Mouse (Mus musculus) liver, embryonic 11.5 days (tissue): ENCODE measurements around the gene Olfr1342. TPM values are rescaled to one million over a fixed set of nuclear protein-coding genes. Genes with fewer than 3 reads are reported as not detected.

Experiments used
- polyA plus RNA-seq: library from polyadenylated mRNA; unstranded; fragments of >200 nt; fragmentation: Nextera tagmentation; extraction: Ambion mirVana; gene quantifications from 2 replicates; pipeline ENCODE4 v1.2.1, GENCODE M21; 2014

Gene Olfr1342
- polyA plus RNA-seq, 1 experiment from 2014 or later = not detected

Other genes with a start within 250 kb of the Olfr1342 start
- gene Mpl, start 235.2 kb downstream of the Olfr1342 start, polyA plus RNA-seq = 32.7 and 35.9 TPM in 2 replicates
- gene Tie1, start 202.7 kb downstream of the Olfr1342 start, polyA plus RNA-seq = 14.1 and 16.0 TPM in 2 replicates
- 4.8 and 6.1 TPM in 2 replicates for gene 2610528J11Rik, start 165.8 kb downstream of the Olfr1342 start, polyA plus RNA-seq
- gene Tmem125, start 148.7 kb downstream of the Olfr1342 start, polyA plus RNA-seq = 0.70 and 0.94 TPM in 2 replicates
- gene Cfap57, start 72.0 kb downstream of the Olfr1342 start, polyA plus RNA-seq = 0.82 and 0.86 TPM in 2 replicates
- 239 and 247 TPM in 2 replicates for gene Ebna1bp2, start 72.0 kb downstream of the Olfr1342 start, polyA plus RNA-seq
- gene Olfr62, start 33.8 kb downstream of the Olfr1342 start, polyA plus RNA-seq = not detected in 2 replicates
- not detected in 2 replicates for gene Olfr1341, start 10.8 kb upstream of the Olfr1342 start, polyA plus RNA-seq
- gene Olfr1340, start 27.4 kb upstream of the Olfr1342 start, polyA plus RNA-seq = not detected in 2 replicates
- not detected in 2 replicates for gene Olfr1339, start 39.4 kb upstream of the Olfr1342 start, polyA plus RNA-seq
- gene Olfr1338, start 66.0 kb upstream of the Olfr1342 start, polyA plus RNA-seq = not detected in 2 replicates
- gene Olfr1337, start 89.8 kb upstream of the Olfr1342 start, polyA plus RNA-seq = not detected in 2 replicates
- gene Olfr1335, start 117.2 kb upstream of the Olfr1342 start, polyA plus RNA-seq = not detected in 2 replicates
- gene Olfr1333, start 143.5 kb upstream of the Olfr1342 start, polyA plus RNA-seq = not detected in 2 replicates
- not detected in 2 replicates for gene Olfr1331, start 171.9 kb upstream of the Olfr1342 start, polyA plus RNA-seq
- not detected in 2 replicates for gene Olfr1330, start 195.8 kb upstream of the Olfr1342 start, polyA plus RNA-seq
- not detected in 2 replicates for gene Olfr1329, start 224.7 kb upstream of the Olfr1342 start, polyA plus RNA-seq
- not detected in 2 replicates for gene Olfr1328, start 245.9 kb upstream of the Olfr1342 start, polyA plus RNA-seq